Mouse (Mus musculus): ENCODE measurements around the gene Xaf1. TPM values are rescaled to one million over a fixed set of nuclear protein-coding genes. Genes with fewer than 3 reads are reported as not detected.

The Xaf1 gene
- polyA plus RNA-seq, 1 experiment from 2014 or later, result 1.6 TPM

GRCm38 (mm10) chr11:72284532-72285182 lies 16.8 kb upstream of the Xaf1 start:
- Histone ChIP-seq H3K4me3 (replicated peaks) (no peak overlapping the region), H3K4me1 (no peaks in the 10 kb centered on the region), H3K9ac (no peak overlapping the region), H3K27ac (no peak overlapping the region), H3K27me3 (no peaks in the 10 kb centered on the region), H3K36me3 (replicated peaks) (no peaks in the 10 kb centered on the region), H3K9me3 (no peaks in the 10 kb centered on the region), H3K4me2 (no peak overlapping the region)
- ATAC-seq (ENCODE audit: low FRiP score), result no peak
- 89% methylated on average over 14 of the region's 14 CpGs for WGBS

DNA sequence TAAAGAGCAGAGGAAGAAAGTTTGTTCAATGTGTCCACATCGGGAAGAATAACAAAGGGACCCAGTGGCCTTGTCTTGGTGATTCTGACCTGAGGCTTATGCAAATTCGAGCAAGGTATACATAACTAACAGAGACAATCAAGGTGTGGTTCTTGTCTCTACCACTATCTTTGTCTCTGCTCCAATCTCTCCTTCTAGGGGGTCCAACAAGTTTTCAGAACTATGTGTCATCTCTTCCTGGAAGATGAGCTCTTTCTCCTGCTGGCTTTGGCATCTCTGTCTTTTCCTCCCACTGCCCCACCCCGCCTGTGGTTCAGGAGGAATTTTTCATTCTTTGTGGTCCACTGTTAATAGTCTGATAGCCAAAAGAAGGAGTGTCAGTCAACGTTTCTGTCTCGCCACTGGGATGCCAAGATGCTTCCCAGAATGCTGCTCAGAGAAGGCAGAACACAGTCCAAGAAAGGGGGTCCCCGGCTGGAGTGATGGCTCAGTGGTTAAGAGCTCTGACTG lies 15.4 kb upstream of the Xaf1 start:
- no peak for ATAC-seq (ENCODE audit: low FRiP score)
- no peak overlapping the region for H3K4me3 ChIP-seq (replicated peaks)
- H3K4me2 ChIP-seq, result no peak overlapping the region
- no peak overlapping the region for H3K27ac ChIP-seq
- no peaks in the 10 kb centered on the region for H3K4me1 ChIP-seq
- 80% methylated on average over 6 of the region's 6 CpGs for WGBS
- no peaks in the 10 kb centered on the region for H3K27me3 ChIP-seq
- no peak overlapping the region for H3K9ac ChIP-seq
- no peaks in the 10 kb centered on the region for H3K36me3 ChIP-seq (replicated peaks)
- H3K9me3 ChIP-seq, result no peaks in the 10 kb centered on the region

DNA sequence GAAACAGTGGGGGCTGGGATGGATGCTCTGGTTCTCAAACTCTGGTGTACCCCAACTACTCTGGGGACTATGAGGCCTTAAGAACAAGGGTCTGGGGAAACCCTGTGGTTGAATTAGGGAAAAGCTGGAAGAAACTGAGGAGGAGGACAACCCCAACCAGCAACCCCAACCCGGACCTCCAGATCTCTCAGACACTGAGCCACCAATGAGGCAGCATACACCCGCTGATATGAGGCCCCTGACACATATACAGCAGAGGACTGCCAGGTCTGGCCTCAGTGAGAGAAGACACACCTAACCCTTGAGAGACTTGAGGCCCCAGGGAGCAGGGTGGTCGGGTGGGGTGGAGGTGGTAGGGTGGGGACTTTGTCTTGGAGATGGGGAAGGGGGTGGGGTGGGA lies 14.8 kb upstream of the Xaf1 start:
- no peak overlapping the region for H3K4me3 ChIP-seq (replicated peaks)
- WGBS, result 81% methylated on average over 3 of the region's 3 CpGs
- no peak overlapping the region for H3K27ac ChIP-seq
- no peak overlapping the region for H3K9ac ChIP-seq
- no peak overlapping the region for H3K4me2 ChIP-seq
- H3K4me1 ChIP-seq, result no peaks in the 10 kb centered on the region
- ATAC-seq (ENCODE audit: low FRiP score), result no peak
- no peaks in the 10 kb centered on the region for H3K36me3 ChIP-seq (replicated peaks)
- no peaks in the 10 kb centered on the region for H3K27me3 ChIP-seq
- H3K9me3 ChIP-seq, result no peaks in the 10 kb centered on the region

DNA sequence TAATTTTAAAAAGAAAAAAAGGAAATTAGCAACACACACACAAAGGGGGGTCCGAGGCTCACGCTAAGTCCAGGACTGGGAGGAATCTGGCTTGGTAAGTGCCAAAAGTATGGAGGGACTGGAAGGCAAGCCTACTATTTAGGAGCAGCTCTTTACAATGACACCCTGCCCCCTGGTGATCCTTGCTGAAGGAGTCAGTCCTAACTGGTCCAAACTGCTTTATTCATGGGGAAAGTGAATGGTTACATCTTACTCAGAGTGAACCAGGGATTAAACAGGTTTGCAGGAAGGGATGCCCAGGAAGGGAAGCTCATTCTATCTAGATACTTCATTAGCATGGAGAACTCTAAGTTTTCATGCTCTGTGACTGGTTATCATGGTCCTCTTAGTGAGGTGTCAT lies 14.3 kb upstream of the Xaf1 start:
- no peak for ATAC-seq (ENCODE audit: low FRiP score)
- Histone ChIP-seq H3K36me3 (replicated peaks) (no peaks in the 10 kb centered on the region), H3K4me1 (no peaks in the 10 kb centered on the region), H3K9ac (no peak overlapping the region), H3K27ac (no peak overlapping the region), H3K27me3 (no peaks in the 10 kb centered on the region), H3K4me3 (replicated peaks) (no peak overlapping the region), H3K4me2 (no peak overlapping the region), H3K9me3 (no peaks in the 10 kb centered on the region)
- 90% methylated on average over 2 of the region's 2 CpGs for WGBS

GRCm38 (mm10) chr11:72287543-72287942 lies 13.9 kb upstream of the Xaf1 start:
- Histone ChIP-seq H3K27me3 (no peaks in the 10 kb centered on the region), H3K4me1 (no peaks in the 10 kb centered on the region), H3K36me3 (replicated peaks) (no peaks in the 10 kb centered on the region), H3K4me3 (replicated peaks) (no peak overlapping the region), H3K27ac (no peak overlapping the region), H3K9me3 (no peaks in the 10 kb centered on the region), H3K9ac (no peak overlapping the region), H3K4me2 (no peak overlapping the region)
- WGBS, result 88% methylated on average over 3 of the region's 3 CpGs
- no peak for ATAC-seq (ENCODE audit: low FRiP score)

DNA sequence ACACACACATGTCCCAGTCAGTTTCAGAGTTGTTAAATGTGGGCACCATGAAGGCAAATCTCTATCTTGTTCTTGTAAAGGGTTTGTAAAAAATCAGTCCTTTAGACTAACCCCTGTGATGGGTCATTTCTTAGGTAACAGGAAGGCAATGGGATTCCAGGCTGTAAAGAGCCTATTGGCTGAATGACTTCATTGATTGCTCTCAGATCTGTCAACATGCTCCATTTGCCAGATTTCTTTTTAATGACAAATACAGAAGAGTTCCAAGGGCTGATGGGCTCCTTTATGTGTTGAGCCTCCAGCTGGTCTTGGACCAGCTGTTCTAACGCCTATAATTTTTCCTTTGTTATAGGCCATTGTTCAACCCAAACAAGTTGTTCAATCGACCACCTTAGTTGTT lies 8.3 kb upstream of the Xaf1 start:
- Histone ChIP-seq H3K27me3 (no peaks in the 10 kb centered on the region), H3K9ac (no peak overlapping the region), H3K4me1 (no peaks in the 10 kb centered on the region), H3K4me3 (replicated peaks) (no peak overlapping the region), H3K27ac (no peak overlapping the region), H3K4me2 (no peak overlapping the region), H3K36me3 (replicated peaks) (no peaks in the 10 kb centered on the region), H3K9me3 (no peaks in the 10 kb centered on the region)
- no peak for ATAC-seq (ENCODE audit: low FRiP score)
- WGBS, result 79% methylated on average over 2 of the region's 2 CpGs

DNA sequence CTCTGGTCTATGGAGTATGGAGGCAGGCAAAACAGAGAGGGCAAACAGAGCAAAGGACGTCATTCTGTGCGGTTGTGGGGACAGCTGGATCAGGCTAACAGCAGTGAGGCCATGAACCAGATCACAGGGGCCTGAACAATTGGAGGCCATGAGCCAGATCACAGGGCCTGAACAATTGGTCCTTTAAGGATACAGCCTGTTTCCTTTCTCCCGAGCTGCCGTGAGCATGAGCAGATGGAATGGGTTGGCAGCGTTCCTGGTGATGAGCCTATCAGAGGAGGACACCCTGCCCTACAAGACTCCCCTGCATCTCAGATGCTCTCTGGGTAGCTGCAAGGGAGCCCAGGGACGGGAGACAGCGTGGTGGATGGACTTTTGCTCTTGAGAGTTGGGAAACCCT lies 801 bp downstream of the Xaf1 start:
- ATAC-seq (ENCODE audit: low FRiP score), result no peak
- 80% methylated on average over 7 of the region's 7 CpGs for WGBS
- H3K27ac ChIP-seq, result no peak overlapping the region

GRCm38 (mm10) chr11:72307461-72307860 lies 6.0 kb downstream of the Xaf1 start:
- Histone ChIP-seq H3K4me3 (replicated peaks) (no peak overlapping the region), H3K27ac (no peak overlapping the region), H3K36me3 (replicated peaks) (no peaks in the 10 kb centered on the region), H3K9me3 (no peaks in the 10 kb centered on the region), H3K4me1 (no peaks in the 10 kb centered on the region), H3K27me3 (no peaks in the 10 kb centered on the region), H3K9ac (no peak overlapping the region), H3K4me2 (no peak overlapping the region)
- 89% methylated on average over 5 of the region's 5 CpGs for WGBS
- no peak for ATAC-seq (ENCODE audit: low FRiP score)

More for the DNA sequence above, 801 bp downstream of the Xaf1 start:
- Histone ChIP-seq H3K4me2 (no peak overlapping the region), H3K36me3 (replicated peaks) (no peaks in the 10 kb centered on the region), H3K4me1 (0 out of 2 replicates have a peak, but pooled peaks cover 4% of the 10 kb centered on the region), H3K9ac (no peak overlapping the region), H3K27me3 (no peaks in the 10 kb centered on the region; the same call in 1 of the 2 replicates), H3K9me3 (no peaks in the 10 kb centered on the region), H3K4me3 (replicated peaks) (no peak overlapping the region)

DNA sequence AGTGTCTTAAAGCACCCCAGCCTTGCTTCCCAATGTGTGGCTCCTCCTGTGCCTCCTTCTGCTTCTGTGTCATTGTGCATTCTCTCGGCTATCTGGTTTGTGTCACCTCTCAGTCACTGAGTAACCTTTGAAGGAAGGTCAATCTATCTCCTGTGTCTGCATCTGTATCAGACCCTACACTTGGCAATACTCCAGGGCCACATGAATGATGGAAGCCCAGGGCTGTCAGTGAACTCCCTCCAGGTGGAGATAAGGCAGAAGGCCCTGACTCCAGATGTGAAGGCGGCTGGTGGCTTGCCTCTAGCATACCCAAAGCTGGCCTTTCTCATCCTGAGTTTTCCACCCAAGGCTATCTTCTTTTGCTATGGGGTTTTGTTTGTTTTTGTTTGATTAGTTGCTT lies 7.6 kb downstream of the Xaf1 start:
- Histone ChIP-seq H3K27me3 (peaks cover 13% of the 10 kb centered on the region), H3K4me2 (no peak overlapping the region), H3K9ac (no peak overlapping the region), H3K27ac (no peak overlapping the region), H3K36me3 (replicated peaks) (no peaks in the 10 kb centered on the region), H3K4me1 (no peaks in the 10 kb centered on the region), H3K4me3 (replicated peaks) (no peak overlapping the region), H3K9me3 (no peaks in the 10 kb centered on the region)
- ATAC-seq (ENCODE audit: low FRiP score), result no peak
- 75% methylated on average over 2 of the region's 2 CpGs for WGBS

DNA sequence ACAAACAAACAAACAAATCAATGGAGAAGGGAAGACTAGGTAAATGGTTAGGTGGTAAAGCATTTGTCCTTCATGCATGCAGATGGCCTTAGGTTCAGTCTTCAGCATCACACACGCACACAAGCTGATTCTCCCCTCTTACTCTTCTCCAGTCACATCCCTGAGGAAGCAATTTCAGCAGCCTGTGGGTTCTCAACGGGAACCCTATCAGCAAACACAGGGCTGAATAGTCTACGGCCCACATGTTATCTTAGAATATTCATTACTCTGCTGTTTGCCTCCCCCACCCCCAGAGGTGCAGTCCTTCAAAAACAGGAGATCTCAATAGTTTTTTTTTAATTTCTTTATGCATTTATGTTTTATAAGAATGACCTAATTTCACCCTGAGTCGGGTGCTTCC lies 9.1 kb downstream of the Xaf1 start:
- Histone ChIP-seq H3K9me3 (no peaks in the 10 kb centered on the region), H3K4me2 (no peak overlapping the region), H3K27ac (no peak overlapping the region), H3K4me1 (peaks cover 3% of the 10 kb centered on the region; the same call in 1 of the 2 replicates), H3K9ac (no peak overlapping the region), H3K4me3 (replicated peaks) (no peak overlapping the region), H3K27me3 (peaks cover 28% of the 10 kb centered on the region), H3K36me3 (replicated peaks) (no peaks in the 10 kb centered on the region)
- 83% methylated on average over 4 of the region's 4 CpGs for WGBS
- ATAC-seq (ENCODE audit: low FRiP score), result no peak

- 88% methylated on average over 10 of the region's 10 CpGs for WGBS
- H3K9ac ChIP-seq, result no peak overlapping the region
- no peaks in the 10 kb centered on the region for H3K36me3 ChIP-seq (replicated peaks)
- H3K27ac ChIP-seq, result no peak overlapping the region
- H3K9me3 ChIP-seq, result no peaks in the 10 kb centered on the region
- ATAC-seq (ENCODE audit: low FRiP score), result no peak
- H3K4me1 ChIP-seq, result peaks cover 3% of the 10 kb centered on the region; the same call in 1 of the 2 replicates
- no peak overlapping the region for H3K4me3 ChIP-seq (replicated peaks)
- H3K4me2 ChIP-seq, result no peak overlapping the region
- peaks cover 28% of the 10 kb centered on the region for H3K27me3 ChIP-seq
These were observed 10.0 kb downstream of the Xaf1 start for GRCm38 (mm10) chr11:72311355-72312001.

GRCm38 (mm10) chr11:72314151-72314895 lies 12.9 kb downstream of the Xaf1 start, which contains the start of gene Fbxo39:
Gene Fbxo39, plus strand, starts transcription at chr11:72314444.
- H3K4me1 ChIP-seq, result peaks cover 3% of the 10 kb centered on the region; the same call in 1 of the 2 replicates
- peak within 1 kb of the TSS; percentile 48 for H3K4me2 ChIP-seq
- H3K9ac ChIP-seq, result peak within 1 kb of the TSS; percentile 33; the same call in 1 of the 2 replicates
- H3K27ac ChIP-seq, result no peak within 1 kb of the TSS
- no peaks in the 10 kb centered on the region for H3K9me3 ChIP-seq
- WGBS, result 10% methylated on average over 42 of the region's 42 CpGs
- no peak for ATAC-seq (ENCODE audit: low FRiP score)
- H3K27me3 ChIP-seq, result peaks cover 31% of the 10 kb centered on the region
- no peaks in the 10 kb centered on the region for H3K36me3 ChIP-seq (replicated peaks)
- peak within 1 kb of the TSS; percentile 29 for H3K4me3 ChIP-seq (replicated peaks)

Data from forebrain, embryonic 12.5 days (tissue).